Mouse (Mus musculus) right cerebral cortex, postnatal 36 days (tissue): Measurements from ENCODE around the gene Smad1.

Experiments used
- DNase-seq, 2 experiments: peaks; one replicate each; pipeline ENCODE4 v3.0.0; 2022; ENCODE audit warnings: low spot score in 2 of 2, mixed read lengths in 1 of 2

Gene Smad1

GRCm38 (mm10) chr8:79384276-79385271, 14.7 kb downstream of the Smad1 start:
- no peak for DNase-seq

GRCm38 (mm10) chr8:79382857-79383262, 16.5 kb downstream of the Smad1 start:
- no peak for DNase-seq

- DNase-seq = no peak
Measured at GRCm38 (mm10) chr8:79381771-79382170, 17.5 kb downstream of the Smad1 start.

- DNase-seq = no peak
Measured at GRCm38 (mm10) chr8:79380386-79380785, 18.9 kb downstream of the Smad1 start.

GRCm38 (mm10) chr8:79379971-79380370, 19.3 kb downstream of the Smad1 start:
- no peak for DNase-seq

GRCm38 (mm10) chr8:79376648-79377047, 22.7 kb downstream of the Smad1 start:
- no peak for DNase-seq

GRCm38 (mm10) chr8:79375775-79376123, 23.6 kb downstream of the Smad1 start:
- DNase-seq = peak in 1 of 2 experiments; percentile 22

- DNase-seq = no peak
Measured at GRCm38 (mm10) chr8:79375074-79375774, 24.1 kb downstream of the Smad1 start.

GRCm38 (mm10) chr8:79374410-79374809, 24.9 kb downstream of the Smad1 start:
- no peak for DNase-seq

- DNase-seq = no peak
Measured at GRCm38 (mm10) chr8:79373563-79373962, 25.8 kb downstream of the Smad1 start.

GRCm38 (mm10) chr8:79372960-79373359, 26.4 kb downstream of the Smad1 start:
- no peak for DNase-seq

- DNase-seq = no peak
Measured at GRCm38 (mm10) chr8:79372521-79372920, 26.8 kb downstream of the Smad1 start.

GRCm38 (mm10) chr8:79372084-79372483, 27.2 kb downstream of the Smad1 start:
- no peak for DNase-seq

- DNase-seq = no peak
Measured at GRCm38 (mm10) chr8:79370646-79371290, 28.6 kb downstream of the Smad1 start.

- no peak for DNase-seq
Measured at GRCm38 (mm10) chr8:79369163-79369562, 30.2 kb downstream of the Smad1 start.

- DNase-seq = no peak
Measured at GRCm38 (mm10) chr8:79367959-79368358, 31.4 kb downstream of the Smad1 start.

- no peak for DNase-seq
Measured at GRCm38 (mm10) chr8:79367350-79367749, 32.0 kb downstream of the Smad1 start.

GRCm38 (mm10) chr8:79366227-79366626, 33.1 kb downstream of the Smad1 start:
- no peak for DNase-seq

- no peak for DNase-seq
Measured at GRCm38 (mm10) chr8:79365707-79366106, 33.6 kb downstream of the Smad1 start.

GRCm38 (mm10) chr8:79364806-79365205, 34.5 kb downstream of the Smad1 start:
- no peak for DNase-seq

- no peak for DNase-seq
Measured at GRCm38 (mm10) chr8:79362430-79362829, 36.9 kb downstream of the Smad1 start.
